Mouse (Mus musculus): Measurements from ENCODE around the gene 2310034G01Rik.
A peak's percentile ranks its signal among the peaks of the same experiment; 100 is the strongest.

2310034G01Rik gene

DNA sequence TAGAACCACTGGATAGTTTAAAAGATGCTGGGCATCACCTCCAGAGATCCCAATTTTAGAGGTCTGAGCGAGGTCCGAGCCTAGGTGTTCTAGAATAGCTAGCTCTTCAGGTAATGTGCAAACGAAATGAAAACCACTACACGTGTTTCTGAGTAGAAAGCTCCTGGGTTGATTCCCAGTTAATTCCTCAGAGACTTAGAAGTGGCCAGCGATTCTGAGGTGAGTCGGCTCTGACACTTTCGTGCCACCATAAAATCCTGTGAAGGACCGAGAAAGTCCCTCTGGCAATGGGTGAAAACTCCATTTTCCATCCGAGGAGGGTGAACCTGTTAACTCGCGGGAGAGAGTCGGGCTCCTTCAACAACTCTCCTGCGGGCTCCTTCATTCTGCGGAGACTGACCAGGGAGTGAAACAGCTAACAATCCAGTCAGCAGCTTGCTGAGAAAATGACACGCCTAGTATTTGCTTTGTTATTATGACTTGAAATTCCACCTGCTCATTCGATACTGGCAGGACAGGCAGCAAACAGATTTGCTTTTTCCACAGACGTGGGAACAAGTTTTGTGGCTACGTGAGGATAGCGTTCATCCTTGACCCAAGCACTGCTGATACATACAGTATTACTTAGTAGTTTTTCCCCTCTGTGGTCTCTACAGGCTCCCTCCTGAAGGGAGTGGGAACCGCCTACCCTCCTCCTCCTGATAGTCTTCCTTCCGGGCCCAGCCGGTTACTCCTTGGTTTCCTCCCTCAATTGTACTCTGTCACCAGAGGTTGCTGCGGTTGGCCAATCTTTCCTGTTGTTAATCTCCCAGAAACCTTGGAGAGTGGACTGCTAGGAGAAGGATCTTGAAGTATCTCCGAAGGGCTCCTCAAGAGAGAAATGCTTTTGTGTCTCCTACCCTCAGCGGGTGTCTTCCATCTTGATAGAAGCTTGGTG is 7.5 kb upstream of the 2310034G01Rik start:
- no peak for DNase-seq (ENCODE audit: low spot score in 2 of 2)

DNA sequence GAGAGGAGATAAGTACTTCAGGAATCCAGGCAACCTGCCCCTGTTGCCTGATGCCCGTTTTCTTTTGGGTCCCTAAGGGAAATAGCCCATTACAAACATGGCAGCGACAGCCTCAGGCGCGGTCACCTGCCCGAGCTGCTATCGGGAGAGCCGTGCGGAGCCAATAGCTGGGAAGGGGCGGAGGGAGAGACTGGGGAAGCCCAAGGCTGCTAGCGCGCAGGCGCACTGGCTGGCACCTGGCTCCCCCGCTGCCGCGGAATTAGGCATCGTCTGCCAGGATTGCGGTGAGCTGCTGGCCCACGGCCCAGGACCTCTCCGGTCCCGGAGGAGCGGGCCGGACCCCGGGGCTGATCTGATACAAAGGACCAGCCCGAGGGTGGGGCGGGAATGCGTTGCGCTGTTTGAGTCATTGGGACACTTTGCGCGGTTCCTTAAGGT is 6.6 kb upstream of the 2310034G01Rik start:
- peak; percentile 55 to 67 for DNase-seq (ENCODE audit: low spot score in 2 of 2)

DNA sequence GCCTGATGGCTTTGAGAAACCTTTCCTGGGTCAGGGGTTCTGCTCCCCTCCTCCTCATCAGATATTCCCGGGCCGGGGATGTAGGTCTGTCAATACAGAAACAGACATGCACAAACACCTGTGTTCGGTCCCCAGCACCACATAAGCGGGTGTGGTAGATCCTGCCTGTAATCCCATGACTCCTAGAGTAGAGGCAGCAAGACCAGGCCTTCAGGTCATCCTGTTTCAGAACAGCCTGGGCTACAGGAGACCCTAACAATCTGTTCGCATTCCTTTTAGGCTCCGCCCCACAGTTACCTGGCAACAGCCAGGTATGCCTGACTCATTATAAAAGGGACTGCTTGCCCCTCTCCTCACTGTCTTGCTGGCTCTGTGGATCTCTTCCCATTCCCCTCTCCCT is 552 bp downstream of the 2310034G01Rik start:
- no peak for DNase-seq (ENCODE audit: low spot score in 2 of 2)

DNA sequence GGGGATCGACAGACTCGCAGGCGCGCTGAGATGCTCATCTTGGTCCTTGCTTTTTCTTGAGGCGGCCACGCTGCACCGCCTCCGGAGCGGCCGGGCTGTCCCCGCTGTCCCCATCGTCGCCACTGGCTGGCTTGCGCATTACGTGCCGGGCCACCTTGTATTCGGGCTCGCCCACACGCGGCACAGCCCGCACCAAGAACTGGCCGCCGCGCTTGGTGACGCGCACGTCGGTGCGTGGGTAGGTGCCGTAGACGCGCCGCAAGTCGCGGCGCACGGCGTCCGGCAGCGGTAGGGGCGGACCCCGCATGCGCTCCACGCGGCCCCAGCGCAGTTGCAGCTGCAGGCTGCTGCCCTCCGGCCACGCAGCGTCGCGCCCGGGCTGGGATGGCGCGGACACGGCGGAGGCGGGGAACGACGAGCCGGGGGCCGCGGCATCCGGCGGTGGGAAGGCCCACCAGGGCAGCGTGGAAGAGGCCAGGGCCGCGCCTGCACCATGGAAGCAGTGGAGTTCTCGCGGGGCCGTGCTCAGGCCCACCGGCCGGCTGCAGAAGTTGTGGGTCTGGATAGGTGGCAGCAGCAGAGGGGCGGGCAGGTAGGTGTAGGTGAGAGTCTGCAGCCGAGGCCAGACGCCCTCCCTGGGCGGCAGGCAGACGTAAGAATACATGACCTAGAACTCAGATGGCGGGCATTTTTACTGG is 1.2 kb downstream of the 2310034G01Rik start:
- DNase-seq (ENCODE audit: low spot score in 2 of 2) = peak; percentile 44 to 53

- no peak for DNase-seq (ENCODE audit: low spot score in 2 of 2)
These were observed 2.0 kb downstream of the 2310034G01Rik start for GRCm38 (mm10) chr19:46347936-46348668.

DNA sequence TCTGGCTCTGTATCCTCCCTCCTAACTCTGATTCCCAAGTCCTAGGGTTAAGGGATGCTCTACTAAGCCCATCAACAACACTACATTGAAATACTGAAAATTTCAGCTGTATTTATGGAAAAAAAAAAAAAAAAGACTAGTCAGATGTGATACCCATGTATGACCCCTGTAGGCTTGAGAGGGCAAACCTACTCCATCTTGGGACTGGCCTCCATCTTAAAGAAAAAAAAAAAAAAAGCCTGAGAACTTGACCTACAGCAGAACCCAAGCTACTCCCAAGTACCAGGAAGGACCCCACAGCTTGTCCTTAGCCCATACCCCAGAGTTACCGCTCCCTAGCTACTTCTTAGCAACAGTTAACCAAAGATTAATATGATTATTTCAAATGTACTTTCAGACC is 3.0 kb downstream of the 2310034G01Rik start:
- DNase-seq (ENCODE audit: low spot score in 2 of 2) = no peak

DNA sequence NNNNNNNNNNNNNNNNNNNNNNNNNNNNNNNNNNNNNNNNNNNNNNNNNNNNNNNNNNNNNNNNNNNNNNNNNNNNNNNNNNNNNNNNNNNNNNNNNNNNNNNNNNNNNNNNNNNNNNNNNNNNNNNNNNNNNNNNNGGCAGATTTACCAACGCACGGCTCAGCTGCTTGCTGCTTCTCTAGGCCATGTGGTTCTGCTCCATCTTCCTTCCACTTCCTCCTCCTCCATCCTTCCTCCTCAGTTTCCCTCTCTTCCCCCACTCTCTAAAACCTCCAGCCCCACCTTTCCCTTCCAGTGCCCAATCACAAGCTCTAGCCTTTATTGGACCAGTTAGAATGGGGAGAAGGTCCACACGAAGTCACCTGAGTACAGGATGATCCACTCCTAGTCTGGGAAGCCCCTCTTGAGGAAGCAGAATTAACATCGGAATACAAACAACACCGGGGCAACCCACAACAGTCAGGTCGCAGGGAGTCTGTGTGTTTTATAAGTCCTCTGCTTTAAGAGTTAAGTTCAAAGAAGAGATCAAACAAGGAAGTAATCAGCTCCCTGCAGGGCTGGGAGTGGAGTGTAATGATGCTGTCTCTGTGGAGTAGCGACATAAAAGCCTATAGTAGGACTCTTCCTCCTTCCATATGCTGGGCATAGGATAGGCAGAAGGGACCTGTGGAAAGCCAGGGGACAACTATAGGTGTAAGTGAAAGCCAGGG is 5.2 kb downstream of the 2310034G01Rik start:
- DNase-seq (ENCODE audit: low spot score in 2 of 2) = no peak

- peak in 1 of 2 experiments; percentile 54 for DNase-seq (ENCODE audit: low spot score in 2 of 2)
These were observed 10.7 kb downstream of the 2310034G01Rik start for GRCm38 (mm10) chr19:46339287-46339971.

- DNase-seq (ENCODE audit: low spot score in 2 of 2) = no peak
These were observed 11.2 kb downstream of the 2310034G01Rik start for GRCm38 (mm10) chr19:46338942-46339286.

DNA sequence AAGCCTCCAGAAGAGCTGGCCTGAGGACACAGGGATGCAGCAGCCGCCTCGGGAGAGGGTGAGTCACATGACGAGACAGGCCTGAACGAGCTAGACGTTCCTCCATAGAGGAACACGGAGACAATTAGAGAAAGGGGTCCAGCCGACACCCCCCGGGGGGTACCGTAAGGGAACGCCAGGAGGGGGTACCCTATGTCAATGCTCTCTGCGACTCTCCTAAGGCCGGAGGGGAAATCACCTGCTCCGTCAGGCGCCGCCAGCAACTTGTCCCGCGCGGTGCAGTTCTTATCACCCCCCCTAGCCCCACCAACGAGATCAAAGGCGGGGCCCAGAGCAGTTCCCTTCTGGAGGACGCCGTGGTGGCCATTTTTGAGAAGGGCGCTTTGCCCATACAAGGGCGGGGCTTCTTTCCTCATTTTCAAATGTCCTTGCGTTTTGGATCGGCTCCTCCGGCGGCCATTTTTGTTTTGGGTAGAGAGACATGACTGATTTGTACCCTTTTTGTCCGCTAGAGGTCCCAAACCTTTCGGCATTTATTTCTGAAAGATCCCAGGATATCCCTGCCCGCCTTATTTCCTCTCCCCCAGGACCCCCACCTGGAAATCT is 11.7 kb downstream of the 2310034G01Rik start, which contains the start of gene Cuedc2:
Cuedc2 (minus strand) TSS at position 372 of the 606 bp plus-strand sequence.
- peak; percentile 93 to 95 for DNase-seq (ENCODE audit: low spot score in 2 of 2)

- DNase-seq (ENCODE audit: low spot score in 2 of 2) = no peak
These were observed 12.3 kb downstream of the 2310034G01Rik start for GRCm38 (mm10) chr19:46337719-46338330.

DNA sequence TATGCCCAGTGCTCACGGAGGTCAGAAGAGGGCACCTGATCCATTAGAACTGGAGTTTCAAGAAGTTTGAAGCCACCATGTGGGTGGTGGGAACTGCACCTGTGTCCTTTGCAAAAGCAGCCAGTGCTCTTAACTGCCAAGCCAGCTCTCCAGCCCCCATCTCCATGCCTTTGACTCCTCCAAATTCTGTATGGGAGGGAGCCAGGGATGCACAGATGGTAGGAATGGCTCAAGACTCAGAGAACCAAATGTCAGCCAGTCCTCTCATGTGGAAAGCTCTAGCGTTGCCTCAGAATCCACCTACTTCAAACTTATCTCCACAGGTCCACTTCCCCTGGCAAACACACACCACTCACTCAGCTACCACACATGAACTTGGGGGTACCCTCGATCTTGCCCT is 16.2 kb downstream of the 2310034G01Rik start:
- DNase-seq (ENCODE audit: low spot score in 2 of 2) = no peak

- DNase-seq (ENCODE audit: low spot score in 2 of 2) = no peak
These were observed 17.3 kb downstream of the 2310034G01Rik start for GRCm38 (mm10) chr19:46332721-46333339.

- no peak for DNase-seq (ENCODE audit: low spot score in 2 of 2)
These were observed 18.2 kb downstream of the 2310034G01Rik start for GRCm38 (mm10) chr19:46331936-46332335.

GRCm38 (mm10) chr19:46331326-46331725 is 18.8 kb downstream of the 2310034G01Rik start:
- DNase-seq (ENCODE audit: low spot score in 2 of 2) = no peak

DNA sequence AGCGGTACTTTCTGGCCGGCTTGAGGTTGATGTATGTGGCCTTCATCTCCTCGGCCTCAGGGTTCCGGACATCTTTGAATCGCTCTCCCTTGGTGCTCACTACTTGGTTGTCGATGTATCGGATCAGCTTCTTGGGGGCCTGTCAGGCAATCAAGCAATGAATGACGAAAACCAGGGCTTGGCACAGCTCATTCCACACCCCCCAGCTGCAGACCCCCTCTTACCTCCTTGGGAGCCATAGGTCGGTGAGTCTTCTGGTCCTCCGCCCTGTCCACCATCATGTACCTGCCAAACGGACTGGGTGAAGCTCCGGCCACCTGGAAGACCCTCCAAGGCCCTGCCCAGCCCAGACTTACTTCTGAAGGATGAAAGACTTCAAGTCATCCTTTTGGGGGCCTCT is 19.4 kb downstream of the 2310034G01Rik start:
- DNase-seq (ENCODE audit: low spot score in 2 of 2) = no peak

DNA sequence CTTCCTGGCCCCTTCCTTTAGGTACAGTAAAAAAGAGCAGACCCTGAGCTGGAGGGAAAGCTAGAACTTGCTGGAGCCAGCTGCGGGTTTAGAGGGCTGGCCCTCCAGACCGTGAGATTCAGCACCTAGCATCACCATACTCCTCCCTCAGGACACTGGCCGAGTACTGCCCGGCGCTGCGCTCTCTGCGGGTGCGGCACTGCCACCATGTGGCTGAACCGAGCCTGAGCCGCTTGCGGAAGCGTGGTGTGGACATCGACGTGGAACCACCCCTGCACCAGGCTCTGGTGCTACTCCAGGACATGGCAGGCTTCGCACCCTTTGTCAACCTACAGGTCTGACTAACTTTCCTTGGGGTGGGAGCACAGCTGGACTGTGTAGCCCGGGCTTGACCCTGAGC is 20.2 kb downstream of the 2310034G01Rik start:
- peak; percentile 81 for DNase-seq (ENCODE audit: low spot score in 2 of 2)

GRCm38 (mm10) chr19:46329031-46329641 is 21.0 kb downstream of the 2310034G01Rik start:
- DNase-seq (ENCODE audit: low spot score in 2 of 2) = peak; percentile 28 to 30

All from natural killer cell, adult 2 months (primary cell).